Mouse (Mus musculus): Measurements from ENCODE around the gene Cdkn2aip.

- TF ChIP-seq POLR2A (IDR thresholded peaks at IDR 0.05; ENCODE audit: control insufficient read depth, low read depth, low read length) (no peak), CTCF (IDR thresholded peaks at IDR 0.05; ENCODE audit: control insufficient read depth, insufficient read depth, insufficient replicate concordance, low read depth, low read length) (no peak)
These were observed 7.9 kb upstream of the Cdkn2aip start for GRCm38 (mm10) chr8:47721609-47722008.
